Mouse (Mus musculus): ENCODE measurements around the gene Cyp1b1.

Gene Cyp1b1

GRCm38 (mm10) chr17:79714931-79715637 lies at the start of gene Cyp1b1:
Cyp1b1 (minus strand) TSS chr17:79715061.
- no peak for DNase-seq (ENCODE audit: low read depth, low spot score)

- DNase-seq (ENCODE audit: low read depth, low spot score) = no peak
These were observed 47.0 kb upstream of the Cyp1b1 start for GRCm38 (mm10) chr17:79761841-79762240.

- no peak for DNase-seq (ENCODE audit: low read depth, low spot score)
These were observed 39.0 kb upstream of the Cyp1b1 start for GRCm38 (mm10) chr17:79753831-79754230.

GRCm38 (mm10) chr17:79752836-79753235 lies 38.0 kb upstream of the Cyp1b1 start:
- peak; percentile 44 for DNase-seq (ENCODE audit: low read depth, low spot score)

GRCm38 (mm10) chr17:79751661-79752191 lies 36.9 kb upstream of the Cyp1b1 start:
- no peak for DNase-seq (ENCODE audit: low read depth, low spot score)

GRCm38 (mm10) chr17:79749647-79750046 lies 34.8 kb upstream of the Cyp1b1 start:
- no peak for DNase-seq (ENCODE audit: low read depth, low spot score)

- no peak for DNase-seq (ENCODE audit: low read depth, low spot score)
These were observed 32.1 kb upstream of the Cyp1b1 start for GRCm38 (mm10) chr17:79746954-79747353.

- no peak for DNase-seq (ENCODE audit: low read depth, low spot score)
These were observed 31.3 kb upstream of the Cyp1b1 start for GRCm38 (mm10) chr17:79746146-79746591.

- no peak for DNase-seq (ENCODE audit: low read depth, low spot score)
These were observed 30.3 kb upstream of the Cyp1b1 start for GRCm38 (mm10) chr17:79745051-79745731.

- DNase-seq (ENCODE audit: low read depth, low spot score) = no peak
These were observed 28.6 kb upstream of the Cyp1b1 start for GRCm38 (mm10) chr17:79743507-79743906.

- DNase-seq (ENCODE audit: low read depth, low spot score) = no peak
These were observed 27.8 kb upstream of the Cyp1b1 start for GRCm38 (mm10) chr17:79742635-79743034.

- DNase-seq (ENCODE audit: low read depth, low spot score) = no peak
These were observed 24.1 kb upstream of the Cyp1b1 start for GRCm38 (mm10) chr17:79738847-79739498.

- no peak for DNase-seq (ENCODE audit: low read depth, low spot score)
These were observed 22.7 kb upstream of the Cyp1b1 start for GRCm38 (mm10) chr17:79737598-79737997.

GRCm38 (mm10) chr17:79733039-79733438 lies 18.2 kb upstream of the Cyp1b1 start:
- DNase-seq (ENCODE audit: low read depth, low spot score) = no peak

GRCm38 (mm10) chr17:79730988-79731387 lies 16.1 kb upstream of the Cyp1b1 start:
- no peak for DNase-seq (ENCODE audit: low read depth, low spot score)

GRCm38 (mm10) chr17:79728585-79729503 lies 14.0 kb upstream of the Cyp1b1 start:
- no peak for DNase-seq (ENCODE audit: low read depth, low spot score)

GRCm38 (mm10) chr17:79728053-79728584 lies 13.3 kb upstream of the Cyp1b1 start:
- DNase-seq (ENCODE audit: low read depth, low spot score) = no peak

GRCm38 (mm10) chr17:79726613-79727012 lies 11.8 kb upstream of the Cyp1b1 start:
- DNase-seq (ENCODE audit: low read depth, low spot score) = no peak

GRCm38 (mm10) chr17:79720681-79721080 lies 5.8 kb upstream of the Cyp1b1 start:
- no peak for DNase-seq (ENCODE audit: low read depth, low spot score)

- DNase-seq (ENCODE audit: low read depth, low spot score) = peak; percentile 49
These were observed 835 bp upstream of the Cyp1b1 start for GRCm38 (mm10) chr17:79715649-79716143.
